Comparison of ENCODE assay signal across 8 mouse cellular contexts in genomic region chr9:20384532-20385342, GRCm38 (mm10). TPM values are rescaled to one million over a fixed set of nuclear protein-coding genes. Genes with fewer than 3 reads are reported as not detected.
DNase-seq lines count a peak whose midpoint lies in the region; ATAC-seq and TF ChIP-seq lines count a peak whose summit lies in the region.

Gene Zfp560 (minus strand): TSS chr9:20385177.

- H3K9me3 ChIP-seq in hindbrain, embryonic 10.5 days: peaks cover 27% of the 10 kb centered on the region; the same call in 1 of the 2 replicates
- H3K9me3 ChIP-seq in lung, postnatal 0 days (ENCODE audit: low read length): peaks cover 3% of the 10 kb centered on the region; the same call in 1 of the 2 replicates

- peak; percentile 93 for DNase-seq in MN1 (ENCODE audit: low spot score)
- DNase-seq in cerebellum, adult 9-10 months: peak; percentile 84
- peak; percentile 94 for DNase-seq in hindbrain, embryonic 10.5 days (ENCODE audit: low spot score)
- DNase-seq in layer of hippocampus, adult 9-11 months: peak; percentile 75
- peak; percentile 94 for DNase-seq in lung, postnatal 0 days (ENCODE audit: low spot score)
- peak; percentile 89 for DNase-seq in ovary, postnatal 14 days (ENCODE audit: low spot score)
- peak; percentile 93 for DNase-seq in thymus, postnatal 14 days

- peak within 1 kb of the TSS; percentile 63 for H3K4me3 ChIP-seq in hindbrain, embryonic 10.5 days
- peak within 1 kb of the TSS; percentile 69 for H3K4me3 ChIP-seq in lung, postnatal 0 days (ENCODE audit: low read depth, low read length)

- peaks cover 14% of the 10 kb centered on the region for H3K4me1 ChIP-seq in hindbrain, embryonic 10.5 days (replicated peaks)
- no peaks in the 10 kb centered on the region; the same call in 1 of the 2 replicates for H3K4me1 ChIP-seq in lung, postnatal 0 days (ENCODE audit: insufficient read depth, low read depth, low read length)

- WGBS in hindbrain, embryonic 10.5 days: 2% methylated on average over 40 of the region's 40 CpGs
- 3% methylated on average over 40 of the region's 40 CpGs for WGBS in lung, postnatal 0 days

- H3K4me2 ChIP-seq in lung, postnatal 0 days (replicated peaks; ENCODE audit: low read depth, low read length): peak within 1 kb of the TSS; percentile 72

- peak; percentile 78 for TF ChIP-seq CTCF in lung, postnatal 0 days (IDR thresholded peaks at IDR 0.05)

- peak; percentile 100 for ATAC-seq in frontal cortex, adult (ENCODE audit: low TSS enrichment)
- peak; percentile 100 for ATAC-seq in lung, postnatal 0 days

- H3K36me3 ChIP-seq in hindbrain, embryonic 10.5 days: no peaks in the 10 kb centered on the region
- H3K36me3 ChIP-seq in lung, postnatal 0 days (ENCODE audit: insufficient read depth, low read length): no peaks in the 10 kb centered on the region

- peak within 1 kb of the TSS; percentile 86 for H3K27ac ChIP-seq in hindbrain, embryonic 10.5 days
- peak within 1 kb of the TSS; percentile 63 for H3K27ac ChIP-seq in lung, postnatal 0 days (ENCODE audit: low read length)

- H3K27me3 ChIP-seq in hindbrain, embryonic 10.5 days (ENCODE audit: insufficient read depth, poor library complexity, severe bottlenecking): no peaks in the 10 kb centered on the region
- H3K27me3 ChIP-seq in lung, postnatal 0 days (replicated peaks; ENCODE audit: insufficient read depth, low read length): no peaks in the 10 kb centered on the region

- TF ChIP-seq EP300 in lung, postnatal 0 days (IDR thresholded peaks at IDR 0.05): no peak

- H3K9ac ChIP-seq in lung, postnatal 0 days (replicated peaks; ENCODE audit: low read depth): peak within 1 kb of the TSS; percentile 47

RNA-seq across cellular contexts. Expression of gene Zfp560, which starts in this region (rescaled TPM):
- 30.8 and 36.7 TPM in 2 replicates for polyA plus RNA-seq in hindbrain, embryonic 10.5 days (2016; fragmentation: Nextera tagmentation; extraction: Ambion mirVana)
- polyA plus RNA-seq in lung, postnatal 0 days (2015; fragmentation: Nextera tagmentation; extraction: Ambion mirVana): 40.1 and 47.3 TPM in 2 replicates

Comparison
In these comparisons a context has a peak if more than half of its experiments do, and no peak if none do; other contexts are left out.
1. Peak in every context shown above with its lines: DNase-seq, ATAC-seq, H3K4me3 ChIP-seq and H3K27ac ChIP-seq.